Mouse (Mus musculus) hindbrain, embryonic 15.5 days (tissue): ENCODE measurements around the gene Zfp114. TPM values are rescaled to one million over a fixed set of nuclear protein-coding genes. Genes with fewer than 3 reads are reported as not detected.

Experiments
- ATAC-seq: fragments of 200-750 bp; cut with Nextera tagmentation; 2 replicates; pipeline ENCODE4 v1.8.0; 2017; ENCODE audit warnings: low read depth, moderate number of reproducible peaks, moderate TSS enrichment; ENCODE audit not compliant: low FRiP score
- H3K27ac ChIP-seq: fragments of 300-500 bp; sonication (generic); replicated peaks from 2 replicates; pipeline ENCODE4 v1.5.1; 2015; ENCODE audit warnings: mild to moderate bottlenecking, inconsistent platforms
- H3K27me3 ChIP-seq: fragments of 300-500 bp; sonication (generic); 2 replicates; pipeline ENCODE4 v1.6.1; 2015; ENCODE audit warnings: control low read depth, inconsistent platforms
- H3K36me3 ChIP-seq: fragments of 300-500 bp; sonication (generic); 2 replicates; pipeline ENCODE4 v1.6.1; 2015; ENCODE audit warnings: control low read depth, inconsistent platforms
- H3K4me1 ChIP-seq: fragments of 300-500 bp; sonication (generic); replicated peaks from 2 replicates; pipeline ENCODE4 v1.6.1; 2015; ENCODE audit warnings: control low read depth, inconsistent platforms
- H3K4me2 ChIP-seq: fragments of 300-500 bp; sonication (generic); 2 replicates; pipeline ENCODE4 v1.6.1; 2015; ENCODE audit warnings: moderate library complexity, mild to moderate bottlenecking, inconsistent platforms
- H3K4me3 ChIP-seq: fragments of 300-500 bp; sonication (generic); 2 replicates; pipeline ENCODE4 v1.5.1; 2015; ENCODE audit warnings: mild to moderate bottlenecking, inconsistent platforms
- H3K9ac ChIP-seq: fragments of 300-500 bp; sonication (generic); 2 replicates; pipeline ENCODE4 v1.6.1; 2015; ENCODE audit warnings: inconsistent platforms
- H3K9me3 ChIP-seq: fragments of 300-500 bp; sonication (generic); 2 replicates; pipeline ENCODE4 v1.6.1; 2016; ENCODE audit warnings: control low read depth, inconsistent platforms
- WGBS: fragments of 180-500 bp; shearing (Covaris S2); methylation state at CpG from one replicate; pipeline ENCODE4 v1.1.7; 2015; 5-methylcytosine and 5-hydroxymethylcytosine counted together
- polyA plus RNA-seq: library from polyadenylated mRNA; unstranded; fragments of >200 nt; fragmentation: Nextera tagmentation; extraction: Ambion mirVana; gene quantifications from 2 replicates; pipeline ENCODE4 v1.2.1, GENCODE M21; 2015

Zfp114 gene
- polyA plus RNA-seq, result 5.0 and 5.7 TPM in 2 replicates

- peaks cover 6% of the 10 kb centered on the region for H3K4me1 ChIP-seq
- H3K36me3 ChIP-seq, result no peaks in the 10 kb centered on the region
- H3K9me3 ChIP-seq, result no peaks in the 10 kb centered on the region
- H3K27me3 ChIP-seq, result no peaks in the 10 kb centered on the region
- ATAC-seq, result peak; percentile 90
- peak within 1 kb of the TSS; percentile 63 for H3K4me2 ChIP-seq
- peak within 1 kb of the TSS; percentile 78 for H3K4me3 ChIP-seq
- H3K27ac ChIP-seq, result peak within 1 kb of the TSS; percentile 88
- peak within 1 kb of the TSS; percentile 63 for H3K9ac ChIP-seq
- WGBS, result 12% methylated on average over 23 of the region's 23 CpGs
Measured at GRCm38 (mm10) chr7:24174618-24175336, at the start of gene Zfp114. TSS of gene Zfp114 (plus strand) at chr7:24175060.

- ATAC-seq, result peak; percentile 70
- Histone ChIP-seq H3K27ac (peak overlapping the region; percentile 74), H3K36me3 (peaks cover 26% of the 10 kb centered on the region), H3K4me2 (peak overlapping the region; percentile 77), H3K4me1 (peaks cover 23% of the 10 kb centered on the region), H3K9me3 (no peaks in the 10 kb centered on the region), H3K9ac (peak overlapping the region; percentile 79), H3K27me3 (no peaks in the 10 kb centered on the region), H3K4me3 (peak overlapping the region; percentile 72)
- WGBS, result 16% methylated on average over 6 of the region's 6 CpGs
Measured at GRCm38 (mm10) chr7:24133425-24133995, 41.4 kb upstream of the Zfp114 start.

DNA sequence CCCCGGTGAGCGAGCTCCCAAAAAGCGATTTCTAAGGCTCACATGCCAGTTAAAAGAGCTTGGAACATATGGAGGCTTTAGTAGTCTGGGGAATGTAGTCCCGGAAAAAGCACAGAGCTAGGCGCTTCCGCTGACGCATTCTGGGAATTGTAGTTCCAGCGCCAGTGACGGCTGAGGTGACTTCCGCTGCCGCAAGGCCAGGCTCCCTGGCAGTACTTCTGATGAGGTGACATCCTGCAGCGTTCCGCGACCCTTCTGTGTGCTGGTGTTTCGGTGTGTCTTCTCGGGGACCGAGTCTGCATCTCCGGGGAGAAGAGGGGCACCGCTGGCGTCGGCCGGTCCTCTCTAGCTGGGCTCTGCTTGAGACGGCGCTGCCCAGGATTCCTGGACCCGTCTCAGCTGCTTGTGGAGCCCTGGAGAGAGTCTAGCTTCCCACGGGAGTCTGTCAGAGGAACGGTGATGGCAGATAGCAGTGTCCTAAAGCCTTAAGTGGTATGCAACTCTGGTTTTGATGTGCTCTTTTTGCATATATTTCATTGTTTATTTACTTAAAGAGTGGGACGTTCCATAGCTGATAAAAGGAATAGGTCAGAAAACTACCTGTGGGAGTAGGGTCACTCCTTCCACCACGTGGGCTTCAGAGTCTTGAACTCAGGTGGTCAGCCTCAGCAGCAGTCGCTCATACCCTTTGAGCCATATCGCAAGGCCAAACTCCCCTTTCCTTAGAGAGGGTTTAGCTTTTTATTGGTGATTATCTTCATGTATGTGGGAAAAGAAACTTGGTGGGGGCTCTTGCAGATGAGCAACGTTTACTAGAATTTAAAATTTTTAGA lies 40.6 kb upstream of the Zfp114 start, which contains the start of gene Zfp235:
Gene Zfp235, plus strand, starts transcription at position 174 of the 833 bp plus-strand sequence.
- no peaks in the 10 kb centered on the region for H3K27me3 ChIP-seq
- no peaks in the 10 kb centered on the region for H3K9me3 ChIP-seq
- H3K36me3 ChIP-seq, result peaks cover 32% of the 10 kb centered on the region
- 3% methylated on average over 32 of the region's 32 CpGs for WGBS
- H3K4me2 ChIP-seq, result peak within 1 kb of the TSS; percentile 77
- H3K4me3 ChIP-seq, result peak within 1 kb of the TSS; percentile 72
- H3K27ac ChIP-seq, result peak within 1 kb of the TSS; percentile 74
- peaks cover 23% of the 10 kb centered on the region for H3K4me1 ChIP-seq
- peak within 1 kb of the TSS; percentile 79 for H3K9ac ChIP-seq
- ATAC-seq, result peak; percentile 95

GRCm38 (mm10) chr7:24142566-24142965 lies 32.3 kb upstream of the Zfp114 start:
- peaks cover 57% of the 10 kb centered on the region for H3K36me3 ChIP-seq
- H3K4me2 ChIP-seq, result no peak overlapping the region
- no peak overlapping the region for H3K9ac ChIP-seq
- peaks cover 3% of the 10 kb centered on the region; the same call in 1 of the 2 replicates for H3K27me3 ChIP-seq
- no peak for ATAC-seq
- no peak overlapping the region for H3K27ac ChIP-seq
- H3K4me3 ChIP-seq, result no peak overlapping the region
- H3K9me3 ChIP-seq, result no peaks in the 10 kb centered on the region
- 91% methylated on average over 6 of the region's 6 CpGs for WGBS
- no peaks in the 10 kb centered on the region for H3K4me1 ChIP-seq

DNA sequence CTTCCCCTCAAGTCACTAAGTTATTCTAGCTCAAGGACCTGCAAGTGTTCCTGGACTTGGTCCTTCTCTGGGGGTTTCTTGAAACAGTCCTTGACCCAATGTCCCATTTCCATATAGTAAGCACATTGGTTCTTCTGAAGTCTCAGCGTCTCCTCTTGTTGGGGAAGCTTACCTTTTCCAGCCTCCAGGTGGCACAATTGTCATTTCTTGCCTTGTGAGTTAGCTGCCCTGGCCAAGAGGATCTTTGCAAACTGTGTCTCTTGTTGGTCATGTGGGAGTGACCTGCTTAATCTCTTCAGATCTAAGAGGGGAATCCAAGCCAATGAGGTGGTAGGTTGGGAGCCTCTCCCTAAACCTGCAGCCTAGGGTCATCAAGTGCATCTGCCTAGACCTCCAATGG lies 21.6 kb upstream of the Zfp114 start:
- no peak overlapping the region for H3K4me2 ChIP-seq
- no peaks in the 10 kb centered on the region for H3K4me1 ChIP-seq
- no peaks in the 10 kb centered on the region for H3K36me3 ChIP-seq
- no peak overlapping the region for H3K4me3 ChIP-seq
- no peak overlapping the region for H3K9ac ChIP-seq
- ATAC-seq, result no peak
- 9% methylated on average over 1 of the region's 1 CpGs for WGBS
- H3K27ac ChIP-seq, result no peak overlapping the region
- no peaks in the 10 kb centered on the region for H3K9me3 ChIP-seq
- no peaks in the 10 kb centered on the region for H3K27me3 ChIP-seq

DNA sequence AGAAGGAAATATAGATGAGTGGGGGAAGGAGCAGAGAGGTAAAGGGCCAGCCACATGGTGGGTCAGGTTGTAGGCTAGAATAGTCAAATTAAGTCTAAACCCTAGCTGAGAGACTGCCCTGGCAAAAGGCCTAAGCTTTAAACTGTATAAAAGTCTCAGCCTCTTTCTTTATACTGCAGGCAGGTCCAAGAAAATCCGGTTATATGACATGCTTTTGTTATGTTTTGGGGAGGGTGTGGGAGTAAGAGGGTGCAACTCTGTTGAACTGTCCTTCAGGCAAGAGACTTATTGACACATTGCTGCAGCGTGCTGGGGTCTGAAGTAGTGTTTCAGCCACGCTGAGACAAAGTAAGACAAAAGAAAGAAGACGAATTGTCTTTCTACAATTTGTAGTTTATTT lies 2.7 kb upstream of the Zfp114 start:
- H3K9ac ChIP-seq, result no peak overlapping the region
- H3K4me1 ChIP-seq, result peaks cover 6% of the 10 kb centered on the region
- H3K27ac ChIP-seq, result no peak overlapping the region
- 65% methylated on average over 4 of the region's 4 CpGs for WGBS
- ATAC-seq, result no peak
- H3K9me3 ChIP-seq, result no peaks in the 10 kb centered on the region
- no peaks in the 10 kb centered on the region for H3K27me3 ChIP-seq
- no peaks in the 10 kb centered on the region for H3K36me3 ChIP-seq
- no peak overlapping the region for H3K4me3 ChIP-seq
- no peak overlapping the region for H3K4me2 ChIP-seq

DNA sequence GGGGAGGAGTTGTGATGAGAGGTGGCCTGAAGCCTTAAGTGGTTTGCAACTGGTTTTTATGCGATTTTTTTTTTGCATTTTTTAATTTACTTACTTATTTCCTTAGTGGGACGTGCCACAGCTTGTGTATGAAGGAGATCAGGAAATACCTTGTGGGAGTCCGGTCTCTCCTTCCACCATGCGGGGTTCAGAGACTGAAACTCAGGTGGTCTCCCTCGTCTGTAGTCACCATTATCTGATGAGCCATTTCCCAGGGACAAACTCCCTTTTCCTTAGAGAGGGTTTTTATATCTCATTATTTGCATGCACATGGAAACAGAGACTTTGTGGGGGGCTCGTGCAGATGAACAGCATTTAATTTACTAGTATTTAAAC lies 464 bp downstream of the Zfp114 start:
- peak overlapping the region; percentile 78 for H3K4me3 ChIP-seq
- no peaks in the 10 kb centered on the region for H3K36me3 ChIP-seq
- H3K9ac ChIP-seq, result peak overlapping the region; percentile 63
- 60% methylated on average over 6 of the region's 6 CpGs for whole genome bisulfite sequencing
- H3K4me2 ChIP-seq, result peak overlapping the region; percentile 63
- H3K4me1 ChIP-seq, result peaks cover 6% of the 10 kb centered on the region
- no peaks in the 10 kb centered on the region for H3K27me3 ChIP-seq
- H3K9me3 ChIP-seq, result no peaks in the 10 kb centered on the region
- ATAC-seq, result peak; percentile 47
- peak overlapping the region; percentile 88; the same call in 1 of the 2 replicates for H3K27ac ChIP-seq

DNA sequence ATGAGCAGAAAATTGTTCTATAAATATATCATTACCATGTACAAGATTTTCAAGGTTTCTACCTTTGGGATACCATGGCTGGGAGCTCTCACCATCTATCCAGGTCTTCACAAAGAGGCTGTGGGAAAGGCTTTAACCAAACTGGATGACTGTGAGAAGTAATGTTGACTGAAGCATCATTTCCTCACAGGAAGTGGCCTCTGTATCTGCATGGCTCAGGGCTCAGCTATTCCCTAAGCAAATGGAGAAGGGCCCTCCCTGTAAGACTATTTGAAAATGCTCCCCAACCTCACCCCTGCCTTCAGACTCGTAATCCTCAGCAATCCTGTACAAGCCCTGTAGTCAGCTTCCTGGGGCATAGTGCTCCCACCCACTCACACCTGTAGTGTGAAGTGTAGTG lies 12.8 kb downstream of the Zfp114 start:
- Histone ChIP-seq H3K27ac (no peak overlapping the region), H3K4me3 (no peak overlapping the region), H3K4me2 (no peak overlapping the region), H3K9me3 (no peaks in the 10 kb centered on the region), H3K4me1 (no peaks in the 10 kb centered on the region), H3K9ac (no peak overlapping the region), H3K27me3 (no peaks in the 10 kb centered on the region), H3K36me3 (no peaks in the 10 kb centered on the region)
- WGBS, result 96% methylated on average over 1 of the region's 1 CpGs
- no peak for ATAC-seq

- no peak overlapping the region for H3K4me3 ChIP-seq
- H3K4me2 ChIP-seq, result no peak overlapping the region
- peaks cover 7% of the 10 kb centered on the region; the same call in 1 of the 2 replicates for H3K36me3 ChIP-seq
- H3K27me3 ChIP-seq, result no peaks in the 10 kb centered on the region
- H3K9me3 ChIP-seq, result no peaks in the 10 kb centered on the region
- H3K27ac ChIP-seq, result no peak overlapping the region
- no peaks in the 10 kb centered on the region for H3K4me1 ChIP-seq
- no peak for ATAC-seq
- no peak overlapping the region for H3K9ac ChIP-seq
- 73% methylated on average over 4 of the region's 4 CpGs for WGBS
Measured at GRCm38 (mm10) chr7:24188901-24189570, 14.2 kb downstream of the Zfp114 start.

DNA sequence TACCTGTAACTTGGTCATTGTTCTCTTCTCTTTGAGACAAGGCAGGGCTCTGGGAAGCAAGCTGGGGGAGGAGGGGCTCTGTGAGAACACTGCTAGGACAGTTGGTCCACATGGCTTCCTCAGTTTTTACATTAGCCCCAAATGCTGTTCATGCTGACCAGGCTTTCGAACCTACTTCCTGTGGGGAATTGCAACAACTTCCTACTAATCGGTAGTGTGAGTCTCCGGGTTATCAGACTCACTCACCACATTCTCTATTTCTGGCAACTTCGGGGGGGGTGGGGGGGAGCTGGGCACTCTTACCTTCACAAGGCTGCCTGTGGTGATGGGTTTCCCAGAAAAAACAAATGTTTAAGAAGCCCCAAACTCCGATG lies 14.7 kb downstream of the Zfp114 start:
- H3K36me3 ChIP-seq, result peaks cover 12% of the 10 kb centered on the region
- no peak overlapping the region for H3K4me3 ChIP-seq
- H3K27me3 ChIP-seq, result no peaks in the 10 kb centered on the region
- no peaks in the 10 kb centered on the region for H3K4me1 ChIP-seq
- ATAC-seq, result no peak
- H3K27ac ChIP-seq, result no peak overlapping the region
- H3K9ac ChIP-seq, result no peak overlapping the region
- 74% methylated on average over 5 of the region's 5 CpGs for WGBS
- H3K4me2 ChIP-seq, result no peak overlapping the region
- H3K9me3 ChIP-seq, result no peaks in the 10 kb centered on the region

- Histone ChIP-seq H3K4me2 (no peak overlapping the region), H3K27me3 (no peaks in the 10 kb centered on the region), H3K4me3 (no peak overlapping the region), H3K9me3 (no peaks in the 10 kb centered on the region), H3K27ac (no peak overlapping the region), H3K4me1 (no peaks in the 10 kb centered on the region), H3K9ac (no peak overlapping the region), H3K36me3 (peaks cover 19% of the 10 kb centered on the region)
- ATAC-seq, result no peak
- 94% methylated on average over 2 of the region's 2 CpGs for WGBS
Measured at GRCm38 (mm10) chr7:24191361-24191760, 16.5 kb downstream of the Zfp114 start.
